8 mouse cellular contexts compared by ENCODE assay signal in the genomic region with DNA sequence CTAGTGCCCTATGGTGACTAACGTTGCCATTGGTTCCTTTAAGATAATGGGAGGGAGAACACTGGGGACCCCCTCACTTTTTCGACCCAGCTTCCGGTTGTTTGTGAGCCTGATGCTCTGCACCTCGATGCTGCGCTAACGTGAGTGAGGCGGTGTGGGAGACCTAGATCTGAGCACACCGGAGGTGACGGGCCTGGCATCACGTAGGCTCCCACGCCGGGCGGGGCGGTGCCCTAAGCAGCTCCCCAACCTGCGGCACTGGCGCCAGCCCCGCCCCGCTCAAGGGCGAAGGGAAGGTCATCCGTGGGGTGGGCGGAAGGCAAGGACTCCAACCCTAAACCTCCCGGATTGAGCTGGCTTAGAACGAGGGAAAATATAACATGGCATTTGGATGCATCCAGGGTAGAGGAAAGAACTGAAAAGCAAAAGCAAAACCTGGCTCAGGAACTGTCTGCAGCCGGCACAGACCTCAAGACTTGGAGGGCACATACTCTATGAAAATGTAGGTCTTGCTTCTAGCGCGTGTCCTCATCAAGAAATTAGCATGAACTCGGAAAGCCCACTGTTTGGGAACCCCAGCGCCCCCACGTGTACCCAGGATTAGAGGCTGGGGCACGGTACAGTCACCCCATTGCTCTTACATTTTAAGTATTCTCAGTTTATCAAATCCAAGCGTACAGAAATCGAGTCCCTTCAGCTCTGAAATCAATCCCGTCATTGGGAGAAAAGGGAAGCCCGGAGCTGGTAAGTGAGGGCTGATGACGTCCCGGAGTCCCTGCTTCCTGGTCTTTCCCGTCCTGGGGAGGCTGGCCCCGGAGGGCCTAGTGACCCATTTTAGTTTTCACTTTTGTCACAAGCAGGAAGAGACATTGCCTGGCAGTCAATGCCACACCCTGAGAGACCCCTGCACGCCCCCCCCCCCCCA. TPM values are rescaled to one million over a fixed set of nuclear protein-coding genes. Genes with fewer than 3 reads are reported as not detected.
DNase-seq lines count a peak whose midpoint lies in the region; ATAC-seq and TF ChIP-seq lines count a peak whose summit lies in the region.

No protein-coding gene starts in this region.

- under 1% methylated on average over 39 of the region's 39 CpGs for WGBS in embryonic facial prominence, embryonic 12.5 days
- WGBS in lung, adult 2 months: under 1% methylated on average over 39 of the region's 39 CpGs
- under 1% methylated on average over 39 of the region's 39 CpGs for WGBS in neural tube, embryonic 13.5 days

- peak overlapping the region; percentile 100 for H3K4me2 ChIP-seq in embryonic facial prominence, embryonic 12.5 days (replicated peaks)
- H3K4me2 ChIP-seq in neural tube, embryonic 13.5 days: peak overlapping the region; percentile 88

- TF ChIP-seq CTCF in E14TG2a.4 (conservative IDR thresholded peaks at IDR 0.05; ENCODE audit: low read length): no peak
- TF ChIP-seq CTCF in lung, adult 2 months (IDR thresholded peaks at IDR 0.05; ENCODE audit: insufficient read depth, low read length): no peak

- H3K9ac ChIP-seq in embryonic facial prominence, embryonic 12.5 days: peak overlapping the region; percentile 41; the same call in 1 of the 2 replicates
- peak overlapping the region; percentile 73 for H3K9ac ChIP-seq in neural tube, embryonic 13.5 days

- H3K27me3 ChIP-seq in E14TG2a.4 (ENCODE audit: insufficient read depth, low read length): no peaks in the 10 kb centered on the region
- peaks cover 9% of the 10 kb centered on the region; the same call in 1 of the 2 replicates for H3K27me3 ChIP-seq in embryonic facial prominence, embryonic 12.5 days
- peaks cover 4% of the 10 kb centered on the region; the same call in 1 of the 2 replicates for H3K27me3 ChIP-seq in neural tube, embryonic 13.5 days

- TF ChIP-seq POLR2A in lung, adult 2 months (IDR thresholded peaks at IDR 0.05; ENCODE audit: borderline replicate concordance, extremely low read depth, low read depth, low read length): no peak

- H3K4me1 ChIP-seq in E14TG2a.4 (replicated peaks; ENCODE audit: low read depth, low read length): peaks cover 56% of the 10 kb centered on the region
- peaks cover 8% of the 10 kb centered on the region for H3K4me1 ChIP-seq in embryonic facial prominence, embryonic 12.5 days
- H3K4me1 ChIP-seq in lung, adult 2 months (ENCODE audit: control insufficient read depth, insufficient read depth, low read length): no peaks in the 10 kb centered on the region
- peaks cover 24% of the 10 kb centered on the region for H3K4me1 ChIP-seq in neural tube, embryonic 13.5 days (replicated peaks)

- peaks cover 28% of the 10 kb centered on the region for H3K9me3 ChIP-seq in E14TG2a.4 (ENCODE audit: low read length)
- no peaks in the 10 kb centered on the region for H3K9me3 ChIP-seq in embryonic facial prominence, embryonic 12.5 days
- H3K9me3 ChIP-seq in neural tube, embryonic 13.5 days: no peaks in the 10 kb centered on the region

- intact Hi-C loops in heart, postnatal 10 days (cut with DNase I): no loop called here

- peak overlapping the region; percentile 96 for H3K4me3 ChIP-seq in E14TG2a.4 (replicated peaks; ENCODE audit: low read length)
- H3K4me3 ChIP-seq in embryonic facial prominence, embryonic 12.5 days: peak overlapping the region; percentile 50
- H3K4me3 ChIP-seq in lung, adult 2 months (replicated peaks; ENCODE audit: extremely low read depth, low read depth, low read length): peak overlapping the region; percentile 61
- peak overlapping the region; percentile 56 for H3K4me3 ChIP-seq in neural tube, embryonic 13.5 days

- H3K36me3 ChIP-seq in E14TG2a.4 (ENCODE audit: insufficient read depth, low read length): peaks cover 44% of the 10 kb centered on the region
- H3K36me3 ChIP-seq in embryonic facial prominence, embryonic 12.5 days: no peaks in the 10 kb centered on the region
- no peaks in the 10 kb centered on the region for H3K36me3 ChIP-seq in neural tube, embryonic 13.5 days

- peak; percentile 82 for DNase-seq in adrenal gland, postnatal 14 days
- DNase-seq in heart, postnatal 10 days: peak; percentile 73 to 77
- peak; percentile 54 to 66 for DNase-seq in kidney, postnatal 4 days
- DNase-seq in lung, adult 2 months: peak; percentile 54
- DNase-seq in thymus, postnatal 0 days (ENCODE audit: low spot score): peak; percentile 94

- ATAC-seq in embryonic facial prominence, embryonic 12.5 days (ENCODE audit: insufficient number of reproducible peaks, insufficient read depth, low FRiP score, low TSS enrichment): 0 out of 2 replicates have a peak, but pooled peaks have one; percentile 8
- peak; percentile 55 for ATAC-seq in neural tube, embryonic 13.5 days (ENCODE audit: low read depth)

- no peak overlapping the region for H3K27ac ChIP-seq in embryonic facial prominence, embryonic 12.5 days
- peak overlapping the region; percentile 49 for H3K27ac ChIP-seq in neural tube, embryonic 13.5 days (replicated peaks)

RNA-seq across cellular contexts. Expression of a gene that starts 1.2 kb away (rescaled TPM):
- total RNA-seq in adrenal gland, postnatal 14 days (2021): 50.8 and 57.1 TPM in 2 replicates
- 15.2 and 18.7 TPM in 2 replicates for polyA plus RNA-seq in embryonic facial prominence, embryonic 12.5 days (2016; fragmentation: Nextera tagmentation; extraction: Ambion mirVana)
- 10 to 100 TPM; 67.3 to 78.2 TPM for total RNA-seq in heart, postnatal 10 days (2021)
- polyA plus RNA-seq in lung, adult 2 months (2012; rRNA removed): 60.3 and 79.6 TPM in 2 replicates
- polyA plus RNA-seq in neural tube, embryonic 13.5 days (2015; fragmentation: Nextera tagmentation; extraction: Ambion mirVana): 195 and 216 TPM in 2 replicates
- 61.7 and 67.7 TPM in 2 replicates for polyA plus RNA-seq in thymus, postnatal 0 days (2015; fragmentation: Nextera tagmentation; extraction: Ambion mirVana)
